21 mouse cellular contexts compared by ENCODE assay signal in genomic region chr3:66166606-66167290, GRCm38 (mm10). TPM values are rescaled to one million over a fixed set of nuclear protein-coding genes. Genes with fewer than 3 reads are reported as not detected.
DNase-seq lines count a peak whose midpoint lies in the region; ATAC-seq and TF ChIP-seq lines count a peak whose summit lies in the region.
"Had no signal": no experiment of that assay in that cellular context is flagged by ENCODE, and none has a peak within 500 bp of the region (broad histone marks: within the 10 kb centered on the region; RNA-seq: fewer than 3 reads in every experiment).

No protein-coding gene starts in this region.

- H3K4me3 ChIP-seq in hindbrain, embryonic 10.5 days = no peak overlapping the region
- no peak overlapping the region for H3K4me3 ChIP-seq in hindbrain, postnatal 0 days (ENCODE audit: low read length)
- H3K4me3 ChIP-seq: hindbrain, embryonic 15.5 days; midbrain, embryonic 13.5 days; stomach, embryonic 15.5 days had no signal

- no peaks in the 10 kb centered on the region for H3K27me3 ChIP-seq in hindbrain, embryonic 10.5 days (ENCODE audit: insufficient read depth, poor library complexity, severe bottlenecking)
- H3K27me3 ChIP-seq in hindbrain, postnatal 0 days (ENCODE audit: insufficient read depth, low read length) = no peaks in the 10 kb centered on the region
- H3K27me3 ChIP-seq: hindbrain, embryonic 15.5 days; midbrain, embryonic 13.5 days; stomach, embryonic 15.5 days had no signal

- no peaks in the 10 kb centered on the region for H3K36me3 ChIP-seq in hindbrain, embryonic 10.5 days
- no peaks in the 10 kb centered on the region for H3K36me3 ChIP-seq in hindbrain, postnatal 0 days (ENCODE audit: insufficient read depth, low read length)
- H3K36me3 ChIP-seq: hindbrain, embryonic 15.5 days; midbrain, embryonic 13.5 days; stomach, embryonic 15.5 days had no signal

- peak; percentile 16 for DNase-seq in hindbrain, embryonic 10.5 days (ENCODE audit: low spot score)
- no peak for DNase-seq in hindbrain, postnatal 0 days (ENCODE audit: low spot score)
- DNase-seq in embryo, embryonic 11.5 days (ENCODE audit: low read depth, low spot score) = peak; percentile 29
- peak; percentile 88 for DNase-seq in forelimb bud, embryonic 11.5 days (ENCODE audit: low read depth, low spot score)
- peak; percentile 57 for DNase-seq in mesoderm, embryonic 11.5 days (ENCODE audit: low read depth, low spot score)
- DNase-seq in heart, postnatal 4 days = no peak
- no peak for DNase-seq in frontal cortex, postnatal 10 days (ENCODE audit: low spot score in 2 of 2)
- no peak for DNase-seq in lung, postnatal 4 days
- DNase-seq: adrenal gland, postnatal 14 days; cerebellum, adult 2 months; gastrocnemius, postnatal 14 days; kidney, adult 11 months; lung, adult 2 months; lung, postnatal 36 days had no signal

- no peak overlapping the region for H3K9ac ChIP-seq in hindbrain, postnatal 0 days (replicated peaks; ENCODE audit: low read length)
- H3K9ac ChIP-seq: hindbrain, embryonic 15.5 days; midbrain, embryonic 13.5 days; stomach, embryonic 15.5 days had no signal

- TF ChIP-seq CTCF in hindbrain, postnatal 0 days (IDR thresholded peaks at IDR 0.05; ENCODE audit: low read depth) = no peak

- no peak for ATAC-seq in hindbrain, postnatal 0 days
- ATAC-seq: activated CD4-positive, CD25-positive, alpha-beta regulatory T cell, adult 4 months; midbrain, embryonic 13.5 days had no signal

- H3K4me2 ChIP-seq in hindbrain, postnatal 0 days (ENCODE audit: low read depth, low read length) = no peak overlapping the region
- H3K4me2 ChIP-seq: hindbrain, embryonic 15.5 days; liver, embryonic 11.5 days; midbrain, embryonic 13.5 days; stomach, embryonic 15.5 days had no signal

- peak overlapping the region; percentile 66; the same call in 1 of the 2 replicates for H3K27ac ChIP-seq in hindbrain, embryonic 10.5 days
- H3K27ac ChIP-seq in hindbrain, postnatal 0 days = no peak overlapping the region
- H3K27ac ChIP-seq: hindbrain, embryonic 15.5 days; kidney, postnatal 0 days; midbrain, embryonic 13.5 days; stomach, embryonic 15.5 days had no signal

- peaks cover 18% of the 10 kb centered on the region for H3K4me1 ChIP-seq in hindbrain, embryonic 10.5 days (replicated peaks)
- H3K4me1 ChIP-seq in hindbrain, postnatal 0 days (ENCODE audit: insufficient read depth, low read length) = no peaks in the 10 kb centered on the region
- H3K4me1 ChIP-seq: hindbrain, embryonic 15.5 days; midbrain, embryonic 13.5 days; stomach, embryonic 15.5 days had no signal

- H3K9me3 ChIP-seq in hindbrain, embryonic 10.5 days = no peaks in the 10 kb centered on the region
- no peaks in the 10 kb centered on the region for H3K9me3 ChIP-seq in hindbrain, postnatal 0 days (ENCODE audit: low read length)
- H3K9me3 ChIP-seq: hindbrain, embryonic 15.5 days; midbrain, embryonic 13.5 days; stomach, embryonic 15.5 days had no signal

- 73% methylated on average over 6 of the region's 6 CpGs for WGBS in hindbrain, embryonic 10.5 days
- 85% methylated on average over 6 of the region's 6 CpGs for WGBS in hindbrain, postnatal 0 days

RNA-seq across cellular contexts. Expression of gene Ptx3, which starts 53.0 kb away (rescaled TPM):
- 24.6 and 32.6 TPM in 2 replicates for polyA plus RNA-seq in hindbrain, embryonic 10.5 days (2016; fragmentation: Nextera tagmentation; extraction: Ambion mirVana)
- 1.4 and 3.2 TPM in 2 replicates for total RNA-seq in hindbrain, postnatal 0 days (2014; rRNA removed)
- polyA plus RNA-seq in hindbrain, postnatal 0 days (2015; fragmentation: Nextera tagmentation; extraction: Ambion mirVana) = 4.0 and 4.1 TPM in 2 replicates
- total RNA-seq in heart, postnatal 4 days (2021) = 1 to 10 TPM; 3.7 to 4.3 TPM
- polyA plus RNA-seq: activated CD4-positive, CD25-positive, alpha-beta regulatory T cell, adult 4 months; spleen, adult 2 months had no signal

Comparison
In these comparisons a context has a peak if more than half of its experiments do, and no peak if none do; other contexts are left out.
1. DNase-seq: peak in hindbrain, embryonic 10.5 days (single experiment), embryo, embryonic 11.5 days (single experiment), forelimb bud, embryonic 11.5 days (single experiment) and mesoderm, embryonic 11.5 days (single experiment); none in hindbrain, postnatal 0 days (single experiment), heart, postnatal 4 days (single experiment), frontal cortex, postnatal 10 days (0 of 2) and lung, postnatal 4 days (0 of 2).